Mouse (Mus musculus): ENCODE data around the gene Hnrnph3. TPM values are rescaled to one million over a fixed set of nuclear protein-coding genes. Genes with fewer than 3 reads are reported as not detected.
A peak's percentile ranks its signal among the peaks of the same experiment; 100 is the strongest.

Hnrnph3 gene
- polyA plus RNA-seq, 1 experiment from 2014 or later: 38.8 TPM

- Histone ChIP-seq H3K4me1 (ENCODE audit: insufficient read depth, low read depth, low read length) (0 out of 2 replicates have a peak, but pooled peaks cover 3% of the 10 kb centered on the region), H3K9me3 (ENCODE audit: low read length) (no peaks in the 10 kb centered on the region), H3K27ac (ENCODE audit: low read length) (no peak overlapping the region), H3K9ac (replicated peaks; ENCODE audit: low read depth) (no peak overlapping the region), H3K4me3 (ENCODE audit: low read depth, low read length) (no peak overlapping the region), H3K36me3 (ENCODE audit: insufficient read depth, low read length) (peaks cover 21% of the 10 kb centered on the region), H3K4me2 (replicated peaks; ENCODE audit: low read depth, low read length) (no peak overlapping the region), H3K27me3 (replicated peaks; ENCODE audit: insufficient read depth, low read length) (no peaks in the 10 kb centered on the region)
- TF ChIP-seq CTCF (IDR thresholded peaks at IDR 0.05) (no peak), EP300 (IDR thresholded peaks at IDR 0.05) (no peak)
- DNase-seq (ENCODE audit: low spot score) (no peak), ATAC-seq (no peak)
- WGBS: 77% methylated on average over 4 of the region's 4 CpGs
These were observed 13.7 kb downstream of the Hnrnph3 start for GRCm38 (mm10) chr10:63010268-63010667.

- TF ChIP-seq EP300 (IDR thresholded peaks at IDR 0.05): no peak
- TF ChIP-seq CTCF (IDR thresholded peaks at IDR 0.05): 0 out of 2 replicates have a peak, but pooled peaks have one; percentile 13
- Histone ChIP-seq H3K27me3 (replicated peaks; ENCODE audit: insufficient read depth, low read length) (no peaks in the 10 kb centered on the region), H3K4me3 (ENCODE audit: low read depth, low read length) (no peak overlapping the region), H3K9me3 (ENCODE audit: low read length) (no peaks in the 10 kb centered on the region), H3K36me3 (ENCODE audit: insufficient read depth, low read length) (peaks cover 14% of the 10 kb centered on the region), H3K4me1 (ENCODE audit: insufficient read depth, low read depth, low read length) (0 out of 2 replicates have a peak, but pooled peaks cover 3% of the 10 kb centered on the region), H3K9ac (replicated peaks; ENCODE audit: low read depth) (no peak overlapping the region), H3K4me2 (replicated peaks; ENCODE audit: low read depth, low read length) (no peak overlapping the region), H3K27ac (ENCODE audit: low read length) (no peak overlapping the region)
- ATAC-seq (no peak; the same call in 1 of the 2 replicates), DNase-seq (ENCODE audit: low spot score) (peak; percentile 32)
- WGBS: 24% methylated on average over 3 of the region's 3 CpGs
These were observed 15.8 kb downstream of the Hnrnph3 start for GRCm38 (mm10) chr10:63008193-63008592.

- ATAC-seq: no peak
These were observed 19.5 kb downstream of the Hnrnph3 start for GRCm38 (mm10) chr10:63004556-63004955.

GRCm38 (mm10) chr10:63003252-63003651 lies 20.8 kb downstream of the Hnrnph3 start:
- H3K9ac ChIP-seq (replicated peaks; ENCODE audit: low read depth): no peak overlapping the region

More at GRCm38 (mm10) chr10:63004556-63004955, 19.5 kb downstream of the Hnrnph3 start:
- Histone ChIP-seq H3K4me2 (replicated peaks; ENCODE audit: low read depth, low read length) (no peak overlapping the region), H3K27ac (ENCODE audit: low read length) (no peak overlapping the region), H3K4me1 (ENCODE audit: insufficient read depth, low read depth, low read length) (0 out of 2 replicates have a peak, but pooled peaks cover 3% of the 10 kb centered on the region), H3K36me3 (ENCODE audit: insufficient read depth, low read length) (0 out of 2 replicates have a peak, but pooled peaks cover 12% of the 10 kb centered on the region), H3K27me3 (replicated peaks; ENCODE audit: insufficient read depth, low read length) (no peaks in the 10 kb centered on the region), H3K9ac (replicated peaks; ENCODE audit: low read depth) (no peak overlapping the region), H3K4me3 (ENCODE audit: low read depth, low read length) (no peak overlapping the region), H3K9me3 (ENCODE audit: low read length) (no peaks in the 10 kb centered on the region)
- WGBS: 91% methylated on average over 9 of the region's 9 CpGs
- DNase-seq (ENCODE audit: low spot score): no peak
- TF ChIP-seq EP300 (IDR thresholded peaks at IDR 0.05): no peak
- no peak for TF ChIP-seq CTCF (IDR thresholded peaks at IDR 0.05)

GRCm38 (mm10) chr10:63000584-63000983 lies 23.4 kb downstream of the Hnrnph3 start:
- Histone ChIP-seq H3K4me1 (ENCODE audit: insufficient read depth, low read depth, low read length) (no peaks in the 10 kb centered on the region), H3K4me2 (replicated peaks; ENCODE audit: low read depth, low read length) (no peak overlapping the region), H3K4me3 (ENCODE audit: low read depth, low read length) (no peak overlapping the region), H3K36me3 (ENCODE audit: insufficient read depth, low read length) (peaks cover 19% of the 10 kb centered on the region; the same call in 1 of the 2 replicates), H3K27me3 (replicated peaks; ENCODE audit: insufficient read depth, low read length) (no peaks in the 10 kb centered on the region), H3K9me3 (ENCODE audit: low read length) (no peaks in the 10 kb centered on the region), H3K9ac (replicated peaks; ENCODE audit: low read depth) (no peak overlapping the region), H3K27ac (ENCODE audit: low read length) (no peak overlapping the region)
- 69% methylated on average over 9 of the region's 9 CpGs for WGBS
- no peak for ATAC-seq
- DNase-seq (ENCODE audit: low spot score): no peak
- TF ChIP-seq CTCF (IDR thresholded peaks at IDR 0.05) (no peak), EP300 (IDR thresholded peaks at IDR 0.05) (no peak)

More at GRCm38 (mm10) chr10:63003252-63003651, 20.8 kb downstream of the Hnrnph3 start:
- Histone ChIP-seq H3K4me1 (ENCODE audit: insufficient read depth, low read depth, low read length) (0 out of 2 replicates have a peak, but pooled peaks cover 1% of the 10 kb centered on the region), H3K36me3 (ENCODE audit: insufficient read depth, low read length) (0 out of 2 replicates have a peak, but pooled peaks cover 14% of the 10 kb centered on the region), H3K4me2 (replicated peaks; ENCODE audit: low read depth, low read length) (no peak overlapping the region), H3K9me3 (ENCODE audit: low read length) (no peaks in the 10 kb centered on the region), H3K27me3 (replicated peaks; ENCODE audit: insufficient read depth, low read length) (no peaks in the 10 kb centered on the region), H3K27ac (ENCODE audit: low read length) (no peak overlapping the region), H3K4me3 (ENCODE audit: low read depth, low read length) (no peak overlapping the region)
- DNase-seq (ENCODE audit: low spot score): no peak
- WGBS: 75% methylated on average over 9 of the region's 9 CpGs
- ATAC-seq: no peak
- TF ChIP-seq EP300 (IDR thresholded peaks at IDR 0.05): no peak

GRCm38 (mm10) chr10:62993991-62994390 lies 30.0 kb downstream of the Hnrnph3 start:
- no peaks in the 10 kb centered on the region for H3K27me3 ChIP-seq (replicated peaks; ENCODE audit: insufficient read depth, low read length)
- DNase-seq (ENCODE audit: low spot score) (no peak), ATAC-seq (no peak)
- no peak overlapping the region for H3K27ac ChIP-seq (ENCODE audit: low read length)
- H3K4me1 ChIP-seq (ENCODE audit: insufficient read depth, low read depth, low read length): no peaks in the 10 kb centered on the region
- TF ChIP-seq CTCF (IDR thresholded peaks at IDR 0.05) (no peak), EP300 (IDR thresholded peaks at IDR 0.05) (no peak)
- H3K4me3 ChIP-seq (ENCODE audit: low read depth, low read length): no peak overlapping the region
- peaks cover 16% of the 10 kb centered on the region; the same call in 1 of the 2 replicates for H3K36me3 ChIP-seq (ENCODE audit: insufficient read depth, low read length)
- H3K9me3 ChIP-seq (ENCODE audit: low read length): no peaks in the 10 kb centered on the region
- no peak overlapping the region for H3K4me2 ChIP-seq (replicated peaks; ENCODE audit: low read depth, low read length)
- H3K9ac ChIP-seq (replicated peaks; ENCODE audit: low read depth): no peak overlapping the region
- WGBS: 81% methylated on average over 5 of the region's 9 CpGs

Data from lung, postnatal 0 days (tissue).